Mouse (Mus musculus): ENCODE data around the gene Meltf. TPM values are rescaled to one million over a fixed set of nuclear protein-coding genes. Genes with fewer than 3 reads are reported as not detected.
"Not testable (repeated sequence)": the region's sequence is repeated elsewhere in the genome, so short reads cannot be mapped to it uniquely, and the experiment has no call there.

Gene Meltf
- polyA plus RNA-seq, 1 experiment from 2014 or later = 2.5 TPM

DNA sequence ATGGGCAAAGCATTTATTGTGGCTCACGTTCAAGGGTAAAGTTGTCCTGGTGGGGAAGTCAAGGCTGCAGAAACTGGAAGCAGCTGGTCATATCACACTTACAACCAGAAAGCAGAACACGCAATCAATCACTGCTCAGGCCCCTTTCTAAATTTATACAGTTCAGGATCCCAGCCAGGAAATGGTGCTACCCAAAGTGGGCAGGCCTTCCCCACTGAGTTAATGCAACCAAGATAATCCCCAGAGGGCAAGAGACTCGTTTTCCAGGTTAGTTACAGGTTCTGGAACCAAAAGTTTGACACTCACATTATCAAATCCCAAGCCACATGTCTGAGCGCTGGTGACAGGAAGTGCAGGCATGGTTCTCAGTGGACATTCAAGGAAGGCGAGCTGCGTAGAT lies 60.2 kb downstream of the Meltf start:
- H3K4me1 ChIP-seq = peaks cover 17% of the 10 kb centered on the region
- H3K9me3 ChIP-seq = 0 out of 2 replicates have a peak, but pooled peaks cover 3% of the 10 kb centered on the region
- H3K4me3 ChIP-seq = no peak overlapping the region
- 72% methylated on average over 6 of the region's 6 CpGs for WGBS
- no peak for ATAC-seq (ENCODE audit: low FRiP score, low read depth)
- no peak overlapping the region for H3K4me2 ChIP-seq (replicated peaks)
- peaks cover 33% of the 10 kb centered on the region for H3K27me3 ChIP-seq
- no peak overlapping the region for H3K9ac ChIP-seq
- H3K36me3 ChIP-seq = no peaks in the 10 kb centered on the region
- no peak overlapping the region for H3K27ac ChIP-seq

DNA sequence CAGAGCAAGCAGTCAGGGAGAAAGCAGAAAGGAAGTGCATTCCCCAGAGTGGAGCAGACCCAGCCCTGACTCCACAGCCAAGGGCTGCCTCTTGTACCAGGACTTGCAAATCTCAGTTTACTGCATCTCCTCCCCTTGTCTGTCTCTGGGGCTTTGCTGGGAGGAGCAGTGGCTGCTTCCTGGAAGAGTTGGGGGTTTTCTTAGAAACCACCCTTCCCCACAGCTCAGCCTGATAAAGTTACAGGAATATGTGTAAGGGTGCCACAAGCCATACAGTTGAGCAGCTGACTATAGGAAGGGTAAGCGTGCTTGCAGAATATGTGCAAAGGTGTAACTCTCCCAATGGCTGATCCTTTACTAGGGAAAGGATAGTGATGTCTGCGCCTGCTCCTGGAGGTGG lies 62.0 kb downstream of the Meltf start:
- H3K36me3 ChIP-seq = peaks cover 8% of the 10 kb centered on the region
- ATAC-seq (ENCODE audit: low FRiP score, low read depth) = no peak
- no peak overlapping the region for H3K27ac ChIP-seq
- H3K27me3 ChIP-seq = peaks cover 16% of the 10 kb centered on the region
- H3K4me3 ChIP-seq = no peak overlapping the region
- 59% methylated on average over 2 of the region's 2 CpGs for WGBS
- 0 out of 2 replicates have a peak, but pooled peaks cover 3% of the 10 kb centered on the region for H3K9me3 ChIP-seq
- peaks cover 10% of the 10 kb centered on the region for H3K4me1 ChIP-seq
- no peak overlapping the region for H3K9ac ChIP-seq
- H3K4me2 ChIP-seq (replicated peaks) = no peak overlapping the region

DNA sequence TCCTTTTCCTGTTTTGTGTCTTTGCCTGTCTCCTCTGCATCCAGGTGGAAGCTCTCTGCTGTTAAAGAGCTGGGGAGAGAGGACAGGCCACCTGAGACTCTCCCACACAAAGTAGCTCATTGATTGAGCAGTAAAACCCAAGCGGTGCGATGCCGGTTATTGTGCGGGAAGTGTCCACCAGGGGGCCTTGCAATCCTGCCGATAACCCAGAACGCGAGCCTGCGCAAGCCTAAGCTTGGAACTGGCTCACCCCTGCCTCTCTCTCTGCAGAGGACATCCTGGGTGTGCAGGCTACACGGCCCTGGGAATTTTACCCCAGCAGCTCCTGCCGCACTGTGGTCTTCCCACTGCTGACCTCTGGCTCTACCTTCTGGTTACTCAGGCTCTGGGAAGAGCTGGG lies 65.4 kb downstream of the Meltf start:
- H3K36me3 ChIP-seq = peaks cover 8% of the 10 kb centered on the region
- no peak overlapping the region for H3K4me2 ChIP-seq (replicated peaks)
- no peak overlapping the region for H3K4me3 ChIP-seq
- H3K27me3 ChIP-seq = no peaks in the 10 kb centered on the region
- no peak overlapping the region for H3K9ac ChIP-seq
- 5% methylated on average over 10 of the region's 10 CpGs for WGBS
- no peaks in the 10 kb centered on the region for H3K9me3 ChIP-seq
- no peak overlapping the region for H3K27ac ChIP-seq
- peaks cover 31% of the 10 kb centered on the region for H3K4me1 ChIP-seq
- no peak for ATAC-seq (ENCODE audit: low FRiP score, low read depth)

DNA sequence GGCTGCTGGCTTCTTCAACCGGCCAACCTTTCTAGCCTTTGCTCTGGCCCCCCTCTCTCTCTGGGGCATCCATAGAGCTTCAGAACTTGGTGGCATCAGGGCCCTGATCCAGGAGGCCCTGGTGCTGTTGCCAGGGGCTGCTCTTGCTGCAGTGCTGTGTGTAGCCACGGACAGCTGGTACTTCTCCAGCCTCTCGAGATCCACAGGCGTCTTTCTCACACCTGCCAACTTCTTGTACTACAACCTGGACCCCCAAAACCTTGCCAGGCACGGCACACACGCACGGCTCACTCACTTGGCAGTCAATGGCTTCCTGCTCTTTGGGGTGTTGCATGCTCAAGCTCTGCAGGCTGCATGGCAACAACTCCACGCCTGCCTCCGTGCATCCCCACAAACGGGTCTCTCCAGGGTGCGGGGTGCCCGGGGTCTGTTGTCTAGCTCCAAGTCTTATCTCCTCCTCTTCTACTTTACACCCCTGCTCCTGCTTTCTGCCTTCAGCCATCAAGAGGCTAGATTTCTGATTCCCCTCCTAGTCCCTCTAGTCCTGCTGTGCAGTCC lies 66.2 kb downstream of the Meltf start:
- Histone ChIP-seq H3K4me1 (peaks cover 38% of the 10 kb centered on the region), H3K27ac (no peak overlapping the region), H3K36me3 (peaks cover 8% of the 10 kb centered on the region), H3K9ac (no peak overlapping the region), H3K4me2 (replicated peaks) (no peak overlapping the region), H3K9me3 (no peaks in the 10 kb centered on the region), H3K4me3 (no peak overlapping the region), H3K27me3 (no peaks in the 10 kb centered on the region)
- no peak for ATAC-seq (ENCODE audit: low FRiP score, low read depth)
- WGBS = 90% methylated on average over 12 of the region's 12 CpGs

DNA sequence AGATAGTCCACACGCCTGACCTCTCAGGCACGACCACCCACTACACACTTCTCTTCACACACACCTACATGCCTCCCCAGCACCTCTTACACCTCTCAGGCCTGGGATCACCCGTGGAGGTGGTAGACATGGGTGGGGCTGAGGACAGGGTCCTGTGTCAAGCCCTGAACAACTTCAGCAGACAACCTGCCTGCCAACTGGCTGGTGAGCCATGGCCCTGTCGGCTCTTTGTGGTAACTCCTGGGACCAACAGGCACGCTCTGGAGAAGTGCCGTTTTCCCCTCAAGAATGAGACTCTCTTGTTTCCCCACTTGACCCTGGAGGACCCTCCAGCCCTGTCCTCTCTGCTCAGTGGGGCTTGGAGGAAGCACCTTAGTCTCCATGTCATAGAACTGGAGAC lies 66.8 kb downstream of the Meltf start:
- Histone ChIP-seq H3K27ac (no peak overlapping the region), H3K9me3 (no peaks in the 10 kb centered on the region), H3K4me3 (no peak overlapping the region), H3K36me3 (peaks cover 13% of the 10 kb centered on the region), H3K4me2 (replicated peaks) (no peak overlapping the region), H3K9ac (no peak overlapping the region), H3K4me1 (peaks cover 38% of the 10 kb centered on the region), H3K27me3 (no peaks in the 10 kb centered on the region)
- no peak for ATAC-seq (ENCODE audit: low FRiP score, low read depth)
- WGBS = 87% methylated on average over 6 of the region's 6 CpGs

DNA sequence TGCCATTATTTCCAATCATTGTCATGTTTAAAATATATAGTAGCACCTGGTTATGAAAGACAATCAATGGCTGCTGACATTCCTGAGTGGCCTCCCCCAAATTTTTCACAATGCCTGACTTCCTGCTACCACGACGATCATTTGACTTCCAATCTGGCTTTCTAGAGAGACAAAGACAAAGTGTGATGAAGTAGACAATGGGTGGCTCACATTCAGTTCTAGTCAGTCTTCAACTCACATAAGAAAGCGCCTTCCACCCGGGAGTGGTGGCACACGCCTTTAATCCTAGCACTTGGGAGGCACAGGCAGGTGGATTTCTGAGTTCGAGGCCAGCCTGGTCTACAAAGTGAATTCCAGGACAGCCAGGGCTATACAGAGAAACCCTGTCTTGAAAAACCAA lies 67.4 kb downstream of the Meltf start:
- not testable (repeated sequence) for H3K9me3 ChIP-seq; H3K27ac ChIP-seq; H3K4me3 ChIP-seq; H3K27me3 ChIP-seq; H3K9ac ChIP-seq; ATAC-seq (ENCODE audit: low FRiP score, low read depth)
- Histone ChIP-seq H3K4me2 (replicated peaks) (peak overlapping the region; percentile 86; the same call in 1 of the 2 replicates), H3K36me3 (peaks cover 19% of the 10 kb centered on the region), H3K4me1 (peaks cover 38% of the 10 kb centered on the region)
- WGBS = 90% methylated on average over 6 of the region's 6 CpGs

DNA sequence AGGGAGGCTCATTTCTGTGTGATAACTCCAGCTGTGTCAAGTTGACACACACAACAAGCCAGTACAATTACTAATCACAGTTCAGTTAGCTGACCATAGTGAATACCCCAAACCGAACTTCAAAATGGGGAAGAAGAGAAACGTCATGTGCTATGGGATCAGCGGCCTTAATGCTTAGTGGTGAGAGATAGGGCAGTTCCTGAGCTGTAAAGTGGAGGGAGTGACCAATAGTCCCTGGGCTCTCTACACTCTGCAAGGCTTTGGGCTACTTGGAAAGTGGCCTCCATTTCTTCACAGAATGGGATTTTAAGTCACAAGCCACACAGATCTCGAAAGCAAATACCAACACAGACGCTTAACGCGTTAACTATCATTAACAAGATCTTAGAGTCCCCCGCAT lies 68.7 kb downstream of the Meltf start:
- Histone ChIP-seq H3K36me3 (peaks cover 32% of the 10 kb centered on the region), H3K9me3 (no peaks in the 10 kb centered on the region), H3K9ac (peak overlapping the region; percentile 93), H3K4me2 (replicated peaks) (peak overlapping the region; percentile 86), H3K4me3 (peak overlapping the region; percentile 96), H3K4me1 (peaks cover 38% of the 10 kb centered on the region), H3K27me3 (no peaks in the 10 kb centered on the region), H3K27ac (no peak overlapping the region)
- no peak for ATAC-seq (ENCODE audit: low FRiP score, low read depth)
- WGBS = 36% methylated on average over 8 of the region's 8 CpGs

DNA sequence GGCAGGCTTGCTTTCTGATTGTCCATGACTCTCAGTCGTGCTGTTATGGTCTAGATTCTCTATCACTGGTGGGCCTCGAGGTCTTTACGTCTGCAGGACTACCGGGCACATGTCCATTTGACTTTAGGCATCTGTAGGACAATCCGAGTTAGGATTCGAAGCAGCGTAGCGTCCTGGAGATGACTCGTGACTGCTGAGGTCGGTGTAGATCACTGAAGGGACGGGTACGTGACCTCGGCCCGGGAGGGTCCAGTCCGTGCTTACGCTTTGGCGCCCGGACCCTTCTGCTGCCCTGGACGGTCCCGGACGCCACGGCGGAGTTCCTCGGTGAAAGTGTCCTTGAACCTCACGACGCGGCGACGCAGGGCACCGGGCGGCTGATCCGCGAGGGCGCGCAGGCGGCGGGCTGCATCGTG lies 69.3 kb downstream of the Meltf start:
- Histone ChIP-seq H3K27me3 (no peaks in the 10 kb centered on the region), H3K4me3 (peak overlapping the region; percentile 96), H3K36me3 (peaks cover 36% of the 10 kb centered on the region), H3K9me3 (no peaks in the 10 kb centered on the region), H3K27ac (peak overlapping the region; percentile 88), H3K4me1 (peaks cover 38% of the 10 kb centered on the region), H3K4me2 (replicated peaks) (peak overlapping the region; percentile 86), H3K9ac (peak overlapping the region; percentile 93)
- ATAC-seq (ENCODE audit: low FRiP score, low read depth) = peak; percentile 63
- WGBS = under 1% methylated on average over 38 of the region's 38 CpGs

DNA sequence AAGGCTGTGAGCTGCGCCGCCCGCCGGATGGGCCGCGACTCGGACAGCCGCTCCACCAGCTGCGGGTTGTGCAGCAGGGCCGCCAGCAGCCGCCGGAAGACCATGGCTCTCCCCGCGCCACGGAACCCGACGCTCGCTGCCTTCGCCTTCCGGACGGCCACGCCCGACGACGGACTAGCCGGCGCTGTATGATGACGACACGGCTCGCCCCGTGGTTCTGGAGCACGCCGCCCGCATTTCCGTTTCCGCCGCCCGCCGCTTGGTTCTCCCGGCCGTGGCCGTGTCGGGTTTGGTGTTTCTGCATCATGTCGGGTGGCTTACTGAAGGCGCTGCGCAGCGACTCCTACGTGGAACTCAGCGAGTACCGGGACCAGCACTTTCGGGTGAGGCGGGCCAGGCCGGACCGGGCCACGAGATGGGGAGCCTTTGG lies 69.8 kb downstream of the Meltf start, which contains the start of the genes 0610012G03Rik and Ncbp2:
Gene 0610012G03Rik, minus strand, starts transcription at position 150 of the 430 bp plus-strand sequence.
Gene Ncbp2, plus strand, starts transcription at position 169 of the 430 bp plus-strand sequence.
- Histone ChIP-seq H3K4me2 (replicated peaks) (peak within 1 kb of the TSS; percentile 90), H3K9me3 (no peaks in the 10 kb centered on the region), H3K27ac (peak within 1 kb of the TSS; percentile 88), H3K27me3 (no peaks in the 10 kb centered on the region), H3K9ac (peak within 1 kb of the TSS; percentile 93), H3K4me3 (peak within 1 kb of the TSS; percentile 96), H3K4me1 (peaks cover 38% of the 10 kb centered on the region), H3K36me3 (peaks cover 37% of the 10 kb centered on the region)
- peak; percentile 93 for ATAC-seq (ENCODE audit: low FRiP score, low read depth)
- under 1% methylated on average over 55 of the region's 55 CpGs for WGBS

Other genes with a start within 250 kb of the Meltf start
- 30.7 and 35.6 TPM in 2 replicates for gene Dlg1, start 215.4 kb upstream of the Meltf start, polyA plus RNA-seq (2015; fragmentation: Nextera tagmentation; extraction: Ambion mirVana)
- 0.50 and 0.79 TPM in 2 replicates for gene Pigz, start 55.0 kb downstream of the Meltf start, polyA plus RNA-seq (2015; fragmentation: Nextera tagmentation; extraction: Ambion mirVana)
- 84.2 and 86.6 TPM in 2 replicates for gene 0610012G03Rik, start 69.7 kb downstream of the Meltf start, polyA plus RNA-seq (2015; fragmentation: Nextera tagmentation; extraction: Ambion mirVana)
- gene Ncbp2, start 69.7 kb downstream of the Meltf start, polyA plus RNA-seq (2015; fragmentation: Nextera tagmentation; extraction: Ambion mirVana) = 146 TPM in 2 replicates
- 16.8 and 18.2 TPM in 2 replicates for gene Senp5, start 124.5 kb downstream of the Meltf start, polyA plus RNA-seq (2015; fragmentation: Nextera tagmentation; extraction: Ambion mirVana)
- 30.0 and 32.3 TPM in 2 replicates for gene Pak2, start 200.5 kb downstream of the Meltf start, polyA plus RNA-seq (2015; fragmentation: Nextera tagmentation; extraction: Ambion mirVana)
- 124 and 126 TPM in 2 replicates for gene Pigx, start 220.9 kb downstream of the Meltf start, polyA plus RNA-seq (2015; fragmentation: Nextera tagmentation; extraction: Ambion mirVana)
- 30.0 and 33.2 TPM in 2 replicates for gene Cep19, start 221.0 kb downstream of the Meltf start, polyA plus RNA-seq (2015; fragmentation: Nextera tagmentation; extraction: Ambion mirVana)